Mouse (Mus musculus) intestine, embryonic 14.5 days (tissue): ENCODE measurements at regions not wholly inside any gene's neighbourhood (a gene's known extent, or its start where the extent isn't known, plus 50 kb on each side); places are given as distances from the start of the nearest gene placed in this dataset.
"Not testable (repeated sequence)": the region's sequence is repeated elsewhere in the genome, so short reads cannot be mapped to it uniquely, and the experiment has no call there.

ENCODE experiments used
- ATAC-seq: fragments of 200-750 bp; cut with Nextera tagmentation; replicated peaks from 2 replicates; pipeline ENCODE4 v1.8.0; 2017; ENCODE audit warnings: low read depth, moderate number of reproducible peaks, moderate TSS enrichment, moderate library complexity; ENCODE audit not compliant: low FRiP score, low TSS enrichment
- DNase-seq: peaks from one replicate; pipeline ENCODE4 v3.0.0-alpha.2; 2018; ENCODE audit warnings: low spot score
- H3K27ac ChIP-seq: fragments of 300-500 bp; sonication (generic); 2 replicates; pipeline ENCODE4 v1.5.1; 2014; ENCODE audit warnings: low read depth, mild to moderate bottlenecking, control low read depth
- H3K27me3 ChIP-seq: fragments of 300-500 bp; sonication (generic); replicated peaks from 2 replicates; pipeline ENCODE4 v1.6.1; 2014; ENCODE audit warnings: low read length, control low read depth; ENCODE audit not compliant: control insufficient read depth, insufficient read depth
- H3K36me3 ChIP-seq: fragments of 300-500 bp; sonication (generic); 2 replicates; pipeline ENCODE4 v1.6.1; 2014; ENCODE audit warnings: low read length, control low read depth; ENCODE audit not compliant: control insufficient read depth, insufficient read depth
- H3K4me1 ChIP-seq: fragments of 300-500 bp; sonication (generic); replicated peaks from 2 replicates; pipeline ENCODE4 v1.6.1; 2014; ENCODE audit warnings: low read length, control low read depth, mixed read lengths; ENCODE audit not compliant: control insufficient read depth, insufficient read depth
- H3K4me2 ChIP-seq: fragments of 300-500 bp; sonication (generic); 2 replicates; pipeline ENCODE4 v1.6.1; 2014; ENCODE audit warnings: low read length
- H3K4me3 ChIP-seq: fragments of 300-500 bp; sonication (generic); 2 replicates; pipeline ENCODE4 v1.5.1; 2014; ENCODE audit warnings: low read depth, low read length, control low read depth, mixed read lengths
- H3K9ac ChIP-seq: fragments of 300-500 bp; sonication (generic); 2 replicates; pipeline ENCODE4 v1.6.1; 2014; ENCODE audit warnings: mild to moderate bottlenecking, low read length
- H3K9me3 ChIP-seq: fragments of 300-500 bp; sonication (generic); 2 replicates; pipeline ENCODE4 v1.6.1; 2016; ENCODE audit warnings: low read length, control low read depth; ENCODE audit not compliant: control insufficient read depth
- WGBS: fragments of 180-500 bp; shearing (Covaris S2); extraction: QIAGEN DNeasy Blood & Tissue Kit; methylation state at CpG from one replicate; pipeline ENCODE4 v1.1.7; 2014; 5-methylcytosine and 5-hydroxymethylcytosine counted together

- ATAC-seq = no peak
- no peaks in the 10 kb centered on the region for H3K27me3 ChIP-seq
These were observed 731.2 kb upstream of the Ndn start for GRCm38 (mm10) chr7:61615156-61615555.

GRCm38 (mm10) chr7:61644893-61645545 is 701.4 kb upstream of the Ndn start:
- no peaks in the 10 kb centered on the region for H3K4me1 ChIP-seq
- no peak overlapping the region for H3K4me2 ChIP-seq
- H3K36me3 ChIP-seq = no peaks in the 10 kb centered on the region
- no peaks in the 10 kb centered on the region for H3K27me3 ChIP-seq
- ATAC-seq = no peak
- no peak overlapping the region for H3K27ac ChIP-seq
- no peak overlapping the region for H3K4me3 ChIP-seq
- H3K9me3 ChIP-seq = no peaks in the 10 kb centered on the region
- WGBS = 78% methylated on average over 4 of the region's 4 CpGs
- H3K9ac ChIP-seq = no peak overlapping the region
- DNase-seq = no peak

More at GRCm38 (mm10) chr7:61615156-61615555, 731.2 kb upstream of the Ndn start:
- no peak overlapping the region for H3K4me3 ChIP-seq
- H3K9me3 ChIP-seq = no peaks in the 10 kb centered on the region
- H3K27ac ChIP-seq = no peak overlapping the region
- no peak overlapping the region for H3K4me2 ChIP-seq
- H3K4me1 ChIP-seq = no peaks in the 10 kb centered on the region
- no peaks in the 10 kb centered on the region for H3K36me3 ChIP-seq
- DNase-seq = no peak
- H3K9ac ChIP-seq = no peak overlapping the region

DNA sequence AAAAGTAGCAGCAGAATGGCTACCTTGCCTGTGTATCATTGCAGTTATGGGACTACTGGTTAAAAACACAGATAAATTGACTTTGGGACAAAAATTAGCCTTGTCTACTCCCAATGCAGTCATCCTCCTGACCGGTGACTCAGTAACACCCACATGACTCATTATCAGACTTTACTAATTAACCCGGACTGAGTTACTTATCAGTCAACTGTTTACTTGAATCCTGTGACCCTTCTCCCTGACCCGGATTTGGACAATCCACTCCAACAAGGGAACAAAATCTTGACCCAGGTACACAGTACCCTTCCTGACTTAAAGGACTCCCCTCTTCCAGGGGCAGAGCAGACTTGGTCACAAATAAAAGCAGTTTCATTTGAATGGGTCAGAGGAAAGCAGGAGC is 688.3 kb upstream of the Ndn start:
- Histone ChIP-seq H3K27ac (no peak overlapping the region), H3K9me3 (no peaks in the 10 kb centered on the region), H3K36me3 (no peaks in the 10 kb centered on the region), H3K27me3 (no peaks in the 10 kb centered on the region), H3K4me3 (no peak overlapping the region), H3K9ac (no peak overlapping the region), H3K4me2 (no peak overlapping the region), H3K4me1 (no peaks in the 10 kb centered on the region)
- ATAC-seq (no peak), DNase-seq (no peak)
- 76% methylated on average over 3 of the region's 3 CpGs for WGBS

GRCm38 (mm10) chr7:61683080-61683479 is 663.3 kb upstream of the Ndn start:
- DNase-seq (no peak), ATAC-seq (no peak)
- H3K36me3 ChIP-seq = no peaks in the 10 kb centered on the region
- no peaks in the 10 kb centered on the region for H3K9me3 ChIP-seq
- no peaks in the 10 kb centered on the region for H3K27me3 ChIP-seq
- no peak overlapping the region for H3K4me2 ChIP-seq
- 71% methylated on average over 1 of the region's 1 CpGs for WGBS
- no peak overlapping the region for H3K4me3 ChIP-seq
- H3K27ac ChIP-seq = no peak overlapping the region
- H3K9ac ChIP-seq = no peak overlapping the region
- no peaks in the 10 kb centered on the region for H3K4me1 ChIP-seq

DNA sequence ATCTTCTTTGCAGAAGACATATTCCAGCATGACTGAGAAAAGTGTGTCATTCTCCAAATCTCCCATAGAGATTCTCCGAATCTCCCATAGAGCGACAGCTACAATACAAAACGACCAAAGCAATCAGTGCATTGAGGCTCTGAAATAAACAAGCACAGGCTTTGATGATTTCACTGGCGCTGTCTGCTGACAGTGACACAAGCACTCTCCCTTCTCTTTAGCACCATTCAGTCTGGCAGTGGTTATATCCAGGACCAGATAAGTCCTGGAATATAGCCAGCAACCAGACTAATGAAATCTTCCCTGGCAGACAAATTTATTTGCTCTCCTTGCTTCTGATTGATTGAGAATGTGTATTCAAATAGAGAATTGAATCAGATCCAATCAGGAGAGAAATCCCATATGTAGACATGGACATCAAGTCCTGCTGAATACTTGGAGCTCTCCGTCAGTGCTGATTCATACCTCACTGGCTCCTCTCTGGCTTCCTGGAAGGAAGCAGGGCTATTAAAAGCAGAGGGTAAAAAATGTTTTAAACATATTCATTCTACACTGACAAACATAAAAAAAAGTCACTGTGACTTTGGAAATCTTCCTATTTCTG is 661.2 kb upstream of the Ndn start:
- Histone ChIP-seq H3K9ac (no peak overlapping the region), H3K4me2 (no peak overlapping the region), H3K4me1 (no peaks in the 10 kb centered on the region), H3K27me3 (no peaks in the 10 kb centered on the region), H3K9me3 (no peaks in the 10 kb centered on the region), H3K4me3 (no peak overlapping the region), H3K36me3 (no peaks in the 10 kb centered on the region), H3K27ac (no peak overlapping the region)
- DNase-seq (no peak), ATAC-seq (no peak)
- 59% methylated on average over 5 of the region's 5 CpGs for WGBS

DNA sequence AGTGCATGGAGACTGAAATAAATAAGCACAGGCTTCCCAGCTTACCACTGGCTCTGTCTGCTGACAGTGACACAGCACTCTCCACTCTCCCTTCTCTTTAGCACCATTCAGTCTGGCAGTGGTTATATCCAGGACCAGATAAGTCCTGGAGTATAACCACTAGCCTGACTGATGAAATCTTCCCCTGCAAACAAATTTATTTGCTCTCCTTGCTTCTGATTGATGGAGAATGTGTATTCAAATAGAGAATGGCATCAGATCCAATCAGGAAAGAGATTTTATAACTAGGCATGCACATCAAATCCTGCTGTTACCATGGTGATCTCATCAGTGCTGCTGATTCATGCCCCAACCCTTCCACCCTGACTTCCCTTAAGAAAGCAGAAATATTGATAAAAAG is 620.2 kb upstream of the Ndn start:
- no peak for ATAC-seq
- no peaks in the 10 kb centered on the region for H3K9me3 ChIP-seq
- H3K27ac ChIP-seq = no peak overlapping the region

DNA sequence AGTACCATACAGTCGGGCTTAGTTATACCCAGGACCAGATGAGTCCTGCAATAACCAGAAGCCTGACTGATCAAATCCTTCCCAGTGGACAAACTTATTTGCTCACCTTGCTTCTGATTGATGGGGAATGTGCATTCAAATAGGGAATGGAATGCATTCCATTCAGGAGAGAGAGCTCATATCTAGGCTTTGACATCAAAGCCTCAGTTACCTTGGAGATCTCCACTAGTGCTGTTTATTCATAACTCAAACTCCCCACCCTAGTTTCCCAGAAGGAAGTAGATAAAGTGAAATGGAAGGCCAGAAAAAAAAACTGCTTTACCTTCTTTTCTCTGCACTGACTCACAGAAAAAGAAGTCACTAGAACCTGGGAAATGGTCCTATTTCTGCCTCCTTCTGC is 608.9 kb upstream of the Ndn start:
- Histone ChIP-seq H3K27ac (no peak overlapping the region), H3K4me3 (no peak overlapping the region), H3K4me1 (no peaks in the 10 kb centered on the region), H3K27me3 (no peaks in the 10 kb centered on the region), H3K4me2 (no peak overlapping the region), H3K36me3 (no peaks in the 10 kb centered on the region), H3K9me3 (no peaks in the 10 kb centered on the region), H3K9ac (no peak overlapping the region)
- ATAC-seq = no peak
- no peak for DNase-seq
- WGBS = 53% methylated on average over 1 of the region's 1 CpGs

More for the DNA sequence above, 620.2 kb upstream of the Ndn start:
- no peak for DNase-seq
- Histone ChIP-seq H3K4me1 (no peaks in the 10 kb centered on the region), H3K4me3 (no peak overlapping the region), H3K27me3 (no peaks in the 10 kb centered on the region), H3K36me3 (no peaks in the 10 kb centered on the region), H3K4me2 (no peak overlapping the region), H3K9ac (no peak overlapping the region)

- not testable (repeated sequence) for H3K4me1 ChIP-seq, H3K27ac ChIP-seq, H3K36me3 ChIP-seq, H3K4me3 ChIP-seq, ATAC-seq, DNase-seq, H3K9me3 ChIP-seq, H3K4me2 ChIP-seq, H3K27me3 ChIP-seq, H3K9ac ChIP-seq
- no CpG with 5 or more reads among the region's 1 CpGs for WGBS
These were observed 607.0 kb upstream of the Ndn start for GRCm38 (mm10) chr7:61739336-61739735.

DNA sequence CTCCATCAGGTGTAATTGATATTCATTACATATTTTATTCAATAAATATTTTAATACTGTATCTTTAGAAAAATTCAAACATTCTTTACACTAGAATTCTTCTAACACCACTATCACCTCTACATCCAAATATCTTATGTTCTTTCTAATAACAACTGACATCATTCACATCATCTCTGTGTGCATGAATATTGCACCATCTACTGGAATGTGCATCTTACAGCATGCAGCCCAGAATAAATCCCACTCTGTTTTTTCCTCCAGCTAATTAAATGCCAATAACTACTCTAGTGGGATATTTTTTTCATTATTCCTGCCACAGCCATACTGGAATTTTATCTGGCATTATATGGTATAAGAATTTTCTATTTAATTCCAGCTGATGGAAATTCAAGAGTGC is 576.5 kb upstream of the Ndn start:
- Histone ChIP-seq H3K27me3 (no peaks in the 10 kb centered on the region), H3K36me3 (no peaks in the 10 kb centered on the region), H3K27ac (no peak overlapping the region), H3K9me3 (no peaks in the 10 kb centered on the region), H3K9ac (no peak overlapping the region), H3K4me1 (no peaks in the 10 kb centered on the region), H3K4me3 (no peak overlapping the region), H3K4me2 (no peak overlapping the region)
- DNase-seq (no peak), ATAC-seq (no peak)
